Mouse (Mus musculus) hindbrain, embryonic 11.5 days (tissue): ENCODE data around the gene Fat3. TPM values are rescaled to one million over a fixed set of nuclear protein-coding genes. Genes with fewer than 3 reads are reported as not detected.

Experiments
- ATAC-seq: fragments of 200-750 bp; cut with Nextera tagmentation; 2 replicates; pipeline ENCODE4 v1.8.0; 2017; ENCODE audit warnings: mild to moderate bottlenecking, moderate TSS enrichment, moderate library complexity; ENCODE audit not compliant: low FRiP score
- DNase-seq: peaks from one replicate; pipeline ENCODE4 v3.0.0-alpha.2; 2015; ENCODE audit warnings: low spot score
- H3K27ac ChIP-seq: fragments of 300-500 bp; sonication (generic); 2 replicates; pipeline ENCODE4 v1.5.1; 2014; ENCODE audit warnings: mild to moderate bottlenecking, low read depth, low read length
- H3K27me3 ChIP-seq: fragments of 300-500 bp; sonication (generic); 2 replicates; pipeline ENCODE4 v1.6.1; 2014; ENCODE audit warnings: mild to moderate bottlenecking, low read length, moderate library complexity, mixed read lengths; ENCODE audit not compliant: control insufficient read depth, insufficient read depth
- H3K36me3 ChIP-seq: fragments of 300-500 bp; sonication (generic); 2 replicates; pipeline ENCODE4 v1.6.1; 2014; ENCODE audit warnings: mild to moderate bottlenecking, low read length, moderate library complexity, mixed read lengths; ENCODE audit not compliant: control insufficient read depth, insufficient read depth
- H3K4me1 ChIP-seq: fragments of 300-500 bp; sonication (generic); replicated peaks from 2 replicates; pipeline ENCODE4 v1.6.1; 2014; ENCODE audit warnings: low read length, mixed read lengths; ENCODE audit not compliant: control insufficient read depth, insufficient read depth
- H3K4me2 ChIP-seq: fragments of 300-500 bp; sonication (generic); replicated peaks from 2 replicates; pipeline ENCODE4 v1.6.1; 2014; ENCODE audit warnings: mild to moderate bottlenecking, low read depth, low read length
- H3K4me3 ChIP-seq: fragments of 300-500 bp; sonication (generic); 2 replicates; pipeline ENCODE4 v1.5.1; 2014; ENCODE audit warnings: low read depth, low read length
- H3K9ac ChIP-seq: fragments of 300-500 bp; sonication (generic); 2 replicates; pipeline ENCODE4 v1.6.1; 2014; ENCODE audit warnings: low read depth, low read length
- H3K9me3 ChIP-seq: fragments of 300-500 bp; sonication (generic); 2 replicates; pipeline ENCODE4 v1.6.1; 2016; ENCODE audit warnings: low read length; ENCODE audit not compliant: control insufficient read depth
- WGBS: fragments of 180-500 bp; shearing (Covaris S2); extraction: QIAGEN DNeasy Blood & Tissue Kit; methylation state at CpG from one replicate; pipeline ENCODE4 v1.1.7; 2014; 5-methylcytosine and 5-hydroxymethylcytosine counted together
- polyA plus RNA-seq: library from polyadenylated mRNA; unstranded; fragments of >200 nt; fragmentation: Nextera tagmentation; extraction: Ambion mirVana; gene quantifications from 2 replicates; pipeline ENCODE4 v1.2.1, GENCODE M21; 2014

Gene Fat3
- polyA plus RNA-seq, 1 experiment from 2014 or later = 15.5 TPM

DNA sequence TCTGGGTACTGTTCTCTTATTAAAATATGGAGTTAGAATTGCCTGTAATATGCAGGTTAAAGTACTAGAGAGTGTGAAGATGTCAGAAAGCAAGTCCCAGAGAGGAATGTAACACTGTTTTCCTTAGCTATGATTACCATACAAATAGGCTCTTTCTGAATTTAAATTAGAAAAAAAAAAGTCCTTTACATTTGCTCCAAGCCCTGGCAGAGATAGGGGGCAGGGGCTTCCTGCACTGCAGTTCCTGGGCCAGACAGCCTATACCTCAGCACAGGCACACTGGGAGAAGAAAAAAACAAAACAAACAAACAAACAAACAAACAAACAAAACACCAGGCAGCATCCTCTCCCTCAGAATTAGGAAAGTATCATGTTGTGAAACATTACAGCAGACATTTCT, 274.5 kb downstream of the Fat3 start:
- H3K27ac ChIP-seq = no peak overlapping the region
- peak; percentile 21; the same call in 1 of the 2 replicates for ATAC-seq
- H3K4me3 ChIP-seq = no peak overlapping the region
- H3K4me1 ChIP-seq = peaks cover 2% of the 10 kb centered on the region; the same call in 1 of the 2 replicates
- no peak for DNase-seq
- H3K36me3 ChIP-seq = no peaks in the 10 kb centered on the region
- no peak overlapping the region for H3K4me2 ChIP-seq
- no peaks in the 10 kb centered on the region for H3K9me3 ChIP-seq
- no peak overlapping the region for H3K9ac ChIP-seq
- H3K27me3 ChIP-seq = no peaks in the 10 kb centered on the region

DNA sequence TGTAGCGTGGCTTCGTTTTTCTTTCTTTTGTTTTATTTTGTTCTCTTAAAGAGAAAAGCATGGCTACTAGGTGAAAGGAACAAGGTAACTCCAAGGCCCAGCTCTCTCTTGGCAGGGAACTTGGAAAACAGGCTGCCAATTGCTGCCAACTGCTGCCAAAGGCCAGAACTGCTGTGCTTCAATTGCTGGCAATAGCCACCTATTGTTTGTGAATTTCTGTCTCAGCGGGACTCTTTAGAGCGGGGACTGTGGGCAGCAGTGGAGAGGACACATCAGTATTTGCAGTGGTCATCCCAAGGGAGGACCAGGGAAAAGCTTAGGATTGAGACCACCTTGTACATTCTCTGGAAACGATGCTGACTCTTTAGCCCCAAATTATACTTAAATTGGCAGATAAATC, 279.2 kb downstream of the Fat3 start:
- no peaks in the 10 kb centered on the region; the same call in 1 of the 2 replicates for H3K4me1 ChIP-seq
- 51% methylated on average over 5 of the region's 5 CpGs for whole genome bisulfite sequencing
- H3K4me2 ChIP-seq = no peak overlapping the region
- ATAC-seq = no peak
- no peak for DNase-seq
- H3K4me3 ChIP-seq = no peak overlapping the region
- no peak overlapping the region for H3K9ac ChIP-seq
- H3K27me3 ChIP-seq = no peaks in the 10 kb centered on the region
- H3K36me3 ChIP-seq = no peaks in the 10 kb centered on the region
- H3K27ac ChIP-seq = no peak overlapping the region
- H3K9me3 ChIP-seq = no peaks in the 10 kb centered on the region

DNA sequence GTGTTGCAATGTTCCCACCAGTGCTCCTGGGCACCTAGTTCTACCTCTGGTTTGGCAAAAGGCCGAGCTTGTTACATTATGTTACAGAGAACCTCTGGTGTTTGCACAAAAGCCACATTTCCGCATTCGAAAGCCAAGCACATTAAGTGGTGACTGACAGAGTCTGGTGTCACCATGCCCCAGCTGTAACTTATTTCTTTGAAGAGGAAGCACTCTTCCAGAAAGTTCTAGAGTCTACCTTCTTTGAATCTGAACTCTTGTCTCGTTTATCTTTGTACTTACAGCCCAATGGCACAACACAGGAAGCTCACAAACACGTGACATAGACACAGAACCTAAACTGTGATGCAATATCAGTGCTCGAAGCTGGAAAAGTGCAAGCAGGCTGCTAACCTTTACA, 284.9 kb downstream of the Fat3 start:
- H3K36me3 ChIP-seq = no peaks in the 10 kb centered on the region
- H3K9me3 ChIP-seq = no peaks in the 10 kb centered on the region
- no peak overlapping the region for H3K9ac ChIP-seq
- H3K4me2 ChIP-seq = no peak overlapping the region
- H3K4me3 ChIP-seq = no peak overlapping the region
- no peaks in the 10 kb centered on the region for H3K27me3 ChIP-seq
- no peak for ATAC-seq
- H3K4me1 ChIP-seq = no peaks in the 10 kb centered on the region
- no peak overlapping the region for H3K27ac ChIP-seq
- 69% methylated on average over 6 of the region's 6 CpGs for WGBS
- no peak for DNase-seq

DNA sequence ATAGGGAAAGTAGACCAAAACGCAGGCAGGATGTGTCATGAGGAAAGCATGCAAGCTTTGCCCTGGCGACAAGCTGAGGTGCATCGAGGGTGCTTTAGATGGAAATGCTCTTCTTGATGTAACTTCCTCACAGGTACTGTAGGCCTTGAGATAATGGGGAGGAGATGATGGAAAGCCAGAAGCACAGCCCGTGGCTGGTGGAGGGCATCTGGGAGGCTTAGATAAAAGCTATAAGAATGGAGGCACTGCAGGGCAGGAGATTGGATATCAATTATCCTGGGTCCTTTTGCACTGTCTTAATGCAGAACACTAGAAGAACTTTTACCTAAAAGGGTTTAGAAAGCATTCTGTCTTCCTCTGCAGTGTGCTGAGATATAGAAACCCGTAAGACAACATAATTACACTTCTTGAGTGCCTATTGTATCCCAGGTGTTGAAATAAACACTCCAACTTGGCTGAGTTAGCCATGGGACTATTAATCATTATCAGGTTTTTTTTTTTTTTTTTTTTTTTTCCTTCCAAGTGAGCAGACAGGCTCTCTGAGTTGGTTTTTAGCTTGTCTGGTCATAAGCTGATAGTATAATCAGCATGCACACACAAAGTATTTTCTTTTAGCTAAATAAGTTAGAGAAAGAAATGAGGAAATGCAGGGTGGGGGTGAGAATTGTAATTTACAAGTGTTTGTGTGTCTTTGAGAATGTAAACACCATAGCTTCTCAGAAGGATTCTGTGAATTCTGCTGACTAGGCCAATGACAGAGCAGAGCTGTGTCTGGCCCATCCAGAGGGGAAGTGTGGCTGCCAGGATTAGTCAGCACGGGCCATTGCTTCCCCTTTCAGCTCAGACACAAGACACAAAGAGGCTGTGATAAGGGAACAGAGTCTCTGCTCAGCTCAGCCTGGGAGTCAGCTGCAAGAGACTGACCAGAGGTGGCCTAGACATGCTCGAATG, 286.1 kb downstream of the Fat3 start:
- peak; percentile 85 for ATAC-seq

DNA sequence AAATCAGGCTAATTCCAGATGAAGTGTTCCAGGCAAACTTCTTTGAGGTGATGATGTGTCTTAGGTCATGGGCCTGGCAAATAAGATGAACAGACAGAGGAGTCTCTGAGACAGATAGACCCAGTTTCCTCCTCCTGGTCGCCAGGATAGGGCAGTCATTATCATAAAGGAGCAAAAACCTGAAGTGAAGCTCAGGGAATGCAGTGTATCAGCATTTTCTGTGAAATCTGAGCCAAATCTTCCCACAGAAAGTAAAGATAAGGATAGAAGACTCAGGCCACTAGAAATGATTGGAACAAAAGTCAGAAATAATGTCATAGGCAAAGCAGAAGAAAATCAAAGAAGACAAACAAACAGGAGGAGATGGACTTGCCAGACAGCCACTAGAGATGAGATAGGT, 287.8 kb downstream of the Fat3 start:
- Histone ChIP-seq H3K4me2 (no peak overlapping the region), H3K4me1 (no peaks in the 10 kb centered on the region), H3K27me3 (no peaks in the 10 kb centered on the region), H3K4me3 (no peak overlapping the region), H3K36me3 (no peaks in the 10 kb centered on the region), H3K9me3 (no peaks in the 10 kb centered on the region), H3K27ac (no peak overlapping the region), H3K9ac (no peak overlapping the region)
- ATAC-seq = no peak
- DNase-seq = no peak
- 81% methylated on average over 1 of the region's 1 CpGs for WGBS

More for the DNA sequence above, 286.1 kb downstream of the Fat3 start:
- Histone ChIP-seq H3K27me3 (no peaks in the 10 kb centered on the region), H3K9ac (no peak overlapping the region), H3K4me1 (no peaks in the 10 kb centered on the region), H3K9me3 (no peaks in the 10 kb centered on the region), H3K27ac (peak overlapping the region; percentile 5; the same call in 1 of the 2 replicates), H3K36me3 (no peaks in the 10 kb centered on the region), H3K4me2 (no peak overlapping the region), H3K4me3 (no peak overlapping the region)
- 57% methylated on average over 7 of the region's 7 CpGs for WGBS
- peak; percentile 47 for DNase-seq

DNA sequence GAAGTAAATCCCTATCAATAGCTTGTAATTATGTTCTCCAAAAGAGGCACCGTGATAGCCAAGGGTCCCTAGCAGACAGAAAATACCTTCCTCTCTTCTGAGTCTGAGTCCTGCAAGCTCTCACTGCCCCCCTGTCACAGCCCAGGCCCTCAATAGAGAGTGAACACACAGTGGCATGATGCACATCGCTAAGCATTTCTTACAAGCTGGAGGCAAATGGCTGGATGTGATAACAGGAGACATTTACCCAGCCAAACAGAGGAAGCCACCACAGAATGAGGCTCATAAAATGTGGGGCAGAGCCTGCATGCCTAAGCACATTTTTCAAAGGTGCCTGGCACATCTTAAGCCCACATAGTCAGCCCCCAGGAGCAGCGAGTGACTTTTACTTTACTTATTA, 288.5 kb downstream of the Fat3 start:
- ATAC-seq (no peak), DNase-seq (no peak)

DNA sequence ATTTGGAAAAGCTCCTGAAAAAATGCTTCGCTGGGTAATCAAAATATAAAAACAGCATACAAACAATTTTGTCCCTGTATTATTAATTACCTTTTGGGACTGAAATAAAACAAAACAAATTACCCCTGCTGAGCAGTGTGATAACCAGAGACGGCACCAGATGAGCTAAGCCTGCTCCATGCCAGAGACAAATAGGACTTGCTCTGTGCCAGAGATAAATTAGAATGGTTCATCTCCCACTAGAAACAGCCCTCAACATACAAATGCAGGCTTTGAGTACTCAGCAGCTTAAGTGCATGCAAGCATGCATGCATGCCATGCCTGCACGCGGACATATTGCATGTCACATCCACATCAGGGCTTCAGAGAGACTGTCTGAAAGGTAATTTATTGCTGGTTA, 288.9 kb downstream of the Fat3 start:
- no peak overlapping the region for H3K27ac ChIP-seq
- no peak overlapping the region for H3K9ac ChIP-seq
- 86% methylated on average over 4 of the region's 4 CpGs for WGBS
- H3K4me2 ChIP-seq = no peak overlapping the region
- no peak overlapping the region for H3K4me3 ChIP-seq
- no peaks in the 10 kb centered on the region for H3K27me3 ChIP-seq
- no peaks in the 10 kb centered on the region for H3K36me3 ChIP-seq
- ATAC-seq (no peak), DNase-seq (no peak)
- H3K4me1 ChIP-seq = no peaks in the 10 kb centered on the region
- no peaks in the 10 kb centered on the region for H3K9me3 ChIP-seq

More for the DNA sequence above, 288.5 kb downstream of the Fat3 start:
- no peak overlapping the region for H3K4me3 ChIP-seq
- 76% methylated on average over 3 of the region's 3 CpGs for whole genome bisulfite sequencing
- no peak overlapping the region for H3K27ac ChIP-seq
- no peak overlapping the region for H3K9ac ChIP-seq
- no peaks in the 10 kb centered on the region for H3K9me3 ChIP-seq
- H3K4me1 ChIP-seq = no peaks in the 10 kb centered on the region
- H3K36me3 ChIP-seq = no peaks in the 10 kb centered on the region
- H3K27me3 ChIP-seq = no peaks in the 10 kb centered on the region
- H3K4me2 ChIP-seq = no peak overlapping the region

DNA sequence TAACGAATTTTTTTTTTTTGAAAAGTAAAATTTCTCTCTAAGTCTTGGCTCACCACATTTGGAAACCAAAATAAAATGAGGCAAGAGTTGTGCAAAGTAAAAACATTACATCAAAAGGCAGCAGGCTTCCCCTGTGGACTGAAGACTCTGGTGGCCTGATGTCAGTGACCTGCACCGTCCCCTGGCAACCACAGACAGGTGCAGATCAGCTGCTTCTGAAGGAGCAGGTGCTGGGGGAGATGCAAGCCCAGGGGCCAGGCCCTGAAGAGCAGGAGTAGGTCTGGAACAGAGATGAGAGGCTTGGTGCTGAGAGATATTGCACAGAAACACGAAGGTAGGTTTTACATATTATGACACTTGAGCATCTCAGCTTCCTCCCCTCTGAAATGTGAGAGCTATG, 289.6 kb downstream of the Fat3 start:
- no peak overlapping the region for H3K4me3 ChIP-seq
- H3K36me3 ChIP-seq = no peaks in the 10 kb centered on the region
- no peak overlapping the region for H3K27ac ChIP-seq
- no peak for ATAC-seq
- no peak overlapping the region for H3K4me2 ChIP-seq
- H3K4me1 ChIP-seq = no peaks in the 10 kb centered on the region
- WGBS = 81% methylated on average over 3 of the region's 3 CpGs
- H3K9ac ChIP-seq = no peak overlapping the region
- H3K9me3 ChIP-seq = no peaks in the 10 kb centered on the region
- DNase-seq = no peak
- no peaks in the 10 kb centered on the region for H3K27me3 ChIP-seq

DNA sequence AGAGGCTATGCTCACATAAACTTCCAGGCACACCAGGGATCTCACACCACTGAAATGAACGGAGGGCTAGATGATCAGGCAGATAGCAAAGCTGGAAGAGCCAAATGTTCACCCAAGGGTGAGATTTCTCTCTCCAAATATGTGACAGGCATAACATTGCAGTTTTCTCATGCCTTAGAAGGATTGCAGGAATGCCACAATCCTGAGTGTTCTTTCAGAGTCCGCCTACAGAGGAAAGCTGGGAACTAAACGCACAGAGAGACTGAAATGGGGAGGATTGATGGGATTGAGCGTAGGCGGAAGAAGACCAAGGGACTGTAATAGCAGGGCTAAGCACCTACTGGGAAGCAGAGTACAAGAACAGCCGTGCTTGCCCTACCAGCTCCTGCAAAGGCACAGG, 298.8 kb downstream of the Fat3 start:
- H3K9ac ChIP-seq = no peak overlapping the region
- no peak overlapping the region for H3K27ac ChIP-seq
- 80% methylated on average over 6 of the region's 6 CpGs for WGBS
- no peaks in the 10 kb centered on the region for H3K9me3 ChIP-seq
- no peaks in the 10 kb centered on the region for H3K36me3 ChIP-seq
- no peak overlapping the region for H3K4me2 ChIP-seq
- no peaks in the 10 kb centered on the region for H3K27me3 ChIP-seq
- DNase-seq (no peak), ATAC-seq (no peak)
- no peak overlapping the region for H3K4me3 ChIP-seq
- H3K4me1 ChIP-seq = no peaks in the 10 kb centered on the region
